Mouse (Mus musculus) myocyte (in vitro differentiated cells): ENCODE results near the gene Slc26a1.

Experiments used
- POLR2AphosphoS2 ChIP-seq: IDR thresholded peaks from one replicate; pipeline ENCODE4 v1.6.1; 2011; ENCODE audit warnings: low read depth, control low read depth; ENCODE audit not compliant: insufficient read length
- TCF12 ChIP-seq: IDR thresholded peaks from one replicate; pipeline ENCODE4 v1.6.1; 2011; ENCODE audit warnings: mild to moderate bottlenecking, control low read depth; ENCODE audit not compliant: poor library complexity, insufficient read depth, severe bottlenecking

DNA sequence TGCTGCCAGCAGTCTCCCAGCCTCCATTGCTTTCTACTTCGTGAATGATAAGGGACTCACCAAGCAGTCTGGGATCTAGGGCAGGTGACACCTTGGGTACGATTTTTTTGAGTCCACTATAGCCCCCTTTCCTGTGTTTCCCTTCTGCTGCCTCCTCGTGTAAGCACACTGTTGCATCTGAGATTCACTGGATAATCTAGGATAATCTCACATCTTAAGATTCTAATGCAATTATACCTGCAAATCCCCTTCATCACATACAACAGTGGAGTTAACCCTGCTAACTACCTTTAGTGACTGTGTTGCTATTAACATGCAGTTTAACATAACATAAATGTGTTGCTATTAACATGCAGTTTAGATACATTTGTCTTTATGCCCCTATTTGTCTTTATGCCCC is 10.3 kb downstream of the Slc26a1 start:
- TF ChIP-seq TCF12 (no peak), POLR2AphosphoS2 (no peak)
